ENCODE assay signal across 29 mouse cellular contexts in genomic region chr4:21680971-21681370, GRCm38 (mm10). TPM values are rescaled to one million over a fixed set of nuclear protein-coding genes. Genes with fewer than 3 reads are reported as not detected.
DNase-seq lines count a peak whose midpoint lies in the region; ATAC-seq lines count a peak whose summit lies in the region.
"Had no signal": no experiment of that assay in that cellular context is flagged by ENCODE, and none has a peak within 500 bp of the region (broad histone marks: within the 10 kb centered on the region; RNA-seq: fewer than 3 reads in every experiment).

No protein-coding gene starts in this region.

- H3K27ac ChIP-seq in hindbrain, embryonic 12.5 days = no peak overlapping the region
- H3K27ac ChIP-seq in hindbrain, embryonic 13.5 days = no peak overlapping the region
- no peak overlapping the region for H3K27ac ChIP-seq in embryonic facial prominence, embryonic 10.5 days (replicated peaks)
- H3K27ac ChIP-seq: heart, adult 2 months; heart, embryonic 13.5 days; hindbrain, embryonic 15.5 days; limb, embryonic 15.5 days; liver, embryonic 14.5 days; neural tube, embryonic 13.5 days had no signal

- no peaks in the 10 kb centered on the region for H3K36me3 ChIP-seq in hindbrain, embryonic 12.5 days
- no peaks in the 10 kb centered on the region for H3K36me3 ChIP-seq in hindbrain, embryonic 13.5 days
- no peaks in the 10 kb centered on the region for H3K36me3 ChIP-seq in embryonic facial prominence, embryonic 10.5 days (replicated peaks)
- H3K36me3 ChIP-seq: heart, embryonic 13.5 days; hindbrain, embryonic 15.5 days; limb, embryonic 15.5 days; neural tube, embryonic 13.5 days had no signal

- H3K4me1 ChIP-seq in hindbrain, embryonic 12.5 days = peaks cover 19% of the 10 kb centered on the region
- peaks cover 40% of the 10 kb centered on the region for H3K4me1 ChIP-seq in hindbrain, embryonic 13.5 days (replicated peaks)
- H3K4me1 ChIP-seq in embryonic facial prominence, embryonic 10.5 days = peaks cover 24% of the 10 kb centered on the region

- peak overlapping the region; percentile 13; the same call in 1 of the 2 replicates for H3K4me2 ChIP-seq in hindbrain, embryonic 12.5 days (replicated peaks)
- no peak overlapping the region for H3K4me2 ChIP-seq in hindbrain, embryonic 13.5 days
- H3K4me2 ChIP-seq: heart, embryonic 13.5 days; hindbrain, embryonic 15.5 days; limb, embryonic 15.5 days; lung, embryonic 14.5 days; neural tube, embryonic 13.5 days had no signal

- ATAC-seq in hindbrain, embryonic 12.5 days (ENCODE audit: low FRiP score) = no peak
- ATAC-seq in hindbrain, embryonic 13.5 days (ENCODE audit: low FRiP score) = no peak
- ATAC-seq in megakaryocyte progenitor cell, adult 5-6 weeks (replicated peaks; ENCODE audit: poor library complexity) = no peak

- 4% methylated on average over 10 of the region's 10 CpGs for WGBS in hindbrain, embryonic 12.5 days
- 7% methylated on average over 10 of the region's 10 CpGs for WGBS in hindbrain, embryonic 13.5 days
- 2% methylated on average over 10 of the region's 10 CpGs for WGBS in embryonic facial prominence, embryonic 10.5 days

- DNase-seq in retina, embryonic 14.5 days (ENCODE audit: low spot score) = peak; percentile 24
- DNase-seq in retina, postnatal 1 day = no peak
- DNase-seq in embryonic facial prominence, embryonic 10.5 days (ENCODE audit: low spot score) = peak; percentile 18
- DNase-seq in layer of hippocampus, postnatal 10 days (ENCODE audit: low spot score in 2 of 2) = no peak
- DNase-seq: adrenal gland, adult 2 months; cerebellum, adult 11-12 months; cerebellum, postnatal 10 days; gastrocnemius, postnatal 36 days; heart, adult 2 months; heart, postnatal 14 days; kidney, adult 11 months; kidney, postnatal 4 days; lung, embryonic 14.5 days; lung, postnatal 36 days had no signal

- no peak overlapping the region for H3K9ac ChIP-seq in hindbrain, embryonic 12.5 days
- H3K9ac ChIP-seq in hindbrain, embryonic 13.5 days = no peak overlapping the region
- H3K9ac ChIP-seq: heart, embryonic 13.5 days; hindbrain, embryonic 15.5 days; limb, embryonic 15.5 days; liver, embryonic 14.5 days; lung, embryonic 14.5 days; neural tube, embryonic 13.5 days had no signal

- H3K4me3 ChIP-seq in hindbrain, embryonic 12.5 days = no peak overlapping the region
- no peak overlapping the region for H3K4me3 ChIP-seq in hindbrain, embryonic 13.5 days
- no peak overlapping the region for H3K4me3 ChIP-seq in embryonic facial prominence, embryonic 10.5 days
- H3K4me3 ChIP-seq: heart, adult 2 months; heart, embryonic 13.5 days; hindbrain, embryonic 15.5 days; limb, embryonic 15.5 days; neural tube, embryonic 13.5 days had no signal

- H3K9me3 ChIP-seq in hindbrain, embryonic 12.5 days (replicated peaks) = no peaks in the 10 kb centered on the region
- H3K9me3 ChIP-seq in hindbrain, embryonic 13.5 days = no peaks in the 10 kb centered on the region
- no peaks in the 10 kb centered on the region for H3K9me3 ChIP-seq in embryonic facial prominence, embryonic 10.5 days
- H3K9me3 ChIP-seq: heart, embryonic 13.5 days; hindbrain, embryonic 15.5 days; limb, embryonic 15.5 days; neural tube, embryonic 13.5 days had no signal

- H3K27me3 ChIP-seq in hindbrain, embryonic 12.5 days = peaks cover 91% of the 10 kb centered on the region
- H3K27me3 ChIP-seq in hindbrain, embryonic 13.5 days = peaks cover 99% of the 10 kb centered on the region
- H3K27me3 ChIP-seq in embryonic facial prominence, embryonic 10.5 days (replicated peaks; ENCODE audit: low read depth, poor library complexity, severe bottlenecking) = peaks cover 100% of the 10 kb centered on the region

RNA-seq across cellular contexts. Expression of gene Prdm13, which starts 4.8 kb away (rescaled TPM):
- 7.8 and 8.9 TPM in 2 replicates for polyA plus RNA-seq in hindbrain, embryonic 12.5 days (2016; fragmentation: Nextera tagmentation; extraction: Ambion mirVana)
- polyA plus RNA-seq in hindbrain, embryonic 13.5 days (2015; fragmentation: Nextera tagmentation; extraction: Ambion mirVana) = 1.00 and 1.7 TPM in 2 replicates
- 0.52 TPM in 1 of 2 replicates, not detected in the other for polyA plus RNA-seq in embryonic facial prominence, embryonic 10.5 days (2016; fragmentation: Nextera tagmentation; extraction: Ambion mirVana)
- total RNA-seq in megakaryocyte progenitor cell, adult 5-6 weeks (2015) = not detected in 2 replicates
- total RNA-seq in megakaryocyte progenitor cell, adult 5-6 weeks (2017) = not detected in 2 replicates
- total RNA-seq in layer of hippocampus, postnatal 10 days (2021) = not detected
- total RNA-seq: adrenal gland, adult 2 months; adrenal gland, postnatal 4 days; gastrocnemius, postnatal 36 days; heart, adult 2 months; heart, postnatal 14 days; left cerebral cortex, adult 18-20 months; left cerebral cortex, postnatal 25 days; monocyte, adult 5-6 weeks had no signal
- polyA plus RNA-seq: cortical plate, adult 2 months; heart, adult 2 months; heart, embryonic 13.5 days; kidney, embryonic 16.5 days; limb, embryonic 15.5 days; liver, embryonic 14.5 days; lung, embryonic 14.5 days; urinary bladder, adult 2 months had no signal

RNA-seq across cellular contexts. Expression of gene Ccnc, which starts 46.5 kb away (rescaled TPM):
- polyA plus RNA-seq in hindbrain, embryonic 12.5 days (2016; fragmentation: Nextera tagmentation; extraction: Ambion mirVana) = 62.6 and 62.8 TPM in 2 replicates
- polyA plus RNA-seq in hindbrain, embryonic 13.5 days (2015; fragmentation: Nextera tagmentation; extraction: Ambion mirVana) = 71.0 and 71.8 TPM in 2 replicates
- 46.6 TPM in 2 replicates for polyA plus RNA-seq in embryonic facial prominence, embryonic 10.5 days (2016; fragmentation: Nextera tagmentation; extraction: Ambion mirVana)
- 35.2 and 38.4 TPM in 2 replicates for total RNA-seq in megakaryocyte progenitor cell, adult 5-6 weeks (2015)
- total RNA-seq in megakaryocyte progenitor cell, adult 5-6 weeks (2017) = 29.7 and 39.3 TPM in 2 replicates
- 10 to 100 TPM; 34.1 to 46.6 TPM for total RNA-seq in layer of hippocampus, postnatal 10 days (2021)

Comparison
In these comparisons a context has a peak if more than half of its experiments do, and no peak if none do; other contexts are left out.
1. DNase-seq: peak in retina, embryonic 14.5 days (single experiment) and embryonic facial prominence, embryonic 10.5 days (single experiment); none in retina, postnatal 1 day (single experiment) and layer of hippocampus, postnatal 10 days (0 of 2).